Mouse (Mus musculus): ENCODE data around the gene Olfr1160. TPM values are rescaled to one million over a fixed set of nuclear protein-coding genes. Genes with fewer than 3 reads are reported as not detected.
"Not testable (repeated sequence)": the region's sequence is repeated elsewhere in the genome, so short reads cannot be mapped to it uniquely, and the experiment has no call there.

The Olfr1160 gene
- not detected in 2 replicates for polyA plus RNA-seq (2014; fragmentation: Nextera tagmentation; extraction: Ambion mirVana)

GRCm38 (mm10) chr2:88007515-88008318 lies at the start of gene Olfr1160:
Olfr1160 (minus strand) TSS chr2:88008268.
- Histone ChIP-seq H3K4me3 (ENCODE audit: low read depth, low read length) (no peak within 1 kb of the TSS), H3K4me2 (ENCODE audit: low read length) (no peak within 1 kb of the TSS), H3K27me3 (replicated peaks; ENCODE audit: control insufficient read depth, insufficient read depth, low read length) (no peaks in the 10 kb centered on the region), H3K9ac (ENCODE audit: low read length) (no peak within 1 kb of the TSS), H3K9me3 (replicated peaks; ENCODE audit: control insufficient read depth, low read length) (no peaks in the 10 kb centered on the region), H3K36me3 (ENCODE audit: control insufficient read depth, insufficient read depth, low read length) (no peaks in the 10 kb centered on the region), H3K4me1 (ENCODE audit: control insufficient read depth, insufficient read depth, low read length) (no peaks in the 10 kb centered on the region), H3K27ac (ENCODE audit: low read depth, low read length) (no peak within 1 kb of the TSS)
- ATAC-seq (no peak), DNase-seq (ENCODE audit: low spot score) (no peak)

- H3K36me3 ChIP-seq (ENCODE audit: control insufficient read depth, insufficient read depth, low read length), result no peaks in the 10 kb centered on the region
- H3K27ac ChIP-seq (ENCODE audit: low read depth, low read length), result no peak within 1 kb of the TSS
- ATAC-seq (no peak), DNase-seq (ENCODE audit: low spot score) (no peak)
- H3K9me3 ChIP-seq (replicated peaks; ENCODE audit: control insufficient read depth, low read length), result no peaks in the 10 kb centered on the region
- no peak within 1 kb of the TSS for H3K9ac ChIP-seq (ENCODE audit: low read length)
- no peaks in the 10 kb centered on the region for H3K27me3 ChIP-seq (replicated peaks; ENCODE audit: control insufficient read depth, insufficient read depth, low read length)
- H3K4me1 ChIP-seq (ENCODE audit: control insufficient read depth, insufficient read depth, low read length), result no peaks in the 10 kb centered on the region
- H3K4me3 ChIP-seq (ENCODE audit: low read depth, low read length), result no peak within 1 kb of the TSS
- H3K4me2 ChIP-seq (ENCODE audit: low read length), result no peak within 1 kb of the TSS
- WGBS, result 83% methylated on average over 1 of the region's 1 CpGs
These were observed 43.0 kb upstream of the Olfr1160 start, which contains the start of gene Olfr1162 for GRCm38 (mm10) chr2:88051029-88051428. Olfr1162 (minus strand) TSS chr2:88051129.

- Histone ChIP-seq H3K9me3 (replicated peaks; ENCODE audit: control insufficient read depth, low read length) (no peaks in the 10 kb centered on the region), H3K4me1 (ENCODE audit: control insufficient read depth, insufficient read depth, low read length) (no peaks in the 10 kb centered on the region)
- no peak for ATAC-seq
These were observed 29.5 kb upstream of the Olfr1160 start, which contains the start of gene Olfr73 for GRCm38 (mm10) chr2:88037599-88037998. Olfr73 (minus strand) TSS chr2:88037699.

GRCm38 (mm10) chr2:88022474-88022873 lies 14.4 kb upstream of the Olfr1160 start, which contains the start of gene Olfr1161:
Olfr1161 (plus strand) TSS chr2:88022774.
- not testable (repeated sequence) for H3K9me3 ChIP-seq (replicated peaks; ENCODE audit: control insufficient read depth, low read length); H3K4me2 ChIP-seq (ENCODE audit: low read length); H3K4me3 ChIP-seq (ENCODE audit: low read depth, low read length); H3K9ac ChIP-seq (ENCODE audit: low read length); DNase-seq (ENCODE audit: low spot score); H3K27ac ChIP-seq (ENCODE audit: low read depth, low read length); H3K27me3 ChIP-seq (replicated peaks; ENCODE audit: control insufficient read depth, insufficient read depth, low read length); H3K36me3 ChIP-seq (ENCODE audit: control insufficient read depth, insufficient read depth, low read length); ATAC-seq; H3K4me1 ChIP-seq (ENCODE audit: control insufficient read depth, insufficient read depth, low read length)
- WGBS, result 87% methylated on average over 1 of the region's 1 CpGs

More at GRCm38 (mm10) chr2:88037599-88037998, 29.5 kb upstream of the Olfr1160 start, which contains the start of gene Olfr73:
- H3K4me2 ChIP-seq (ENCODE audit: low read length), result no peak within 1 kb of the TSS
- no peak within 1 kb of the TSS for H3K9ac ChIP-seq (ENCODE audit: low read length)
- H3K27me3 ChIP-seq (replicated peaks; ENCODE audit: control insufficient read depth, insufficient read depth, low read length), result no peaks in the 10 kb centered on the region
- H3K27ac ChIP-seq (ENCODE audit: low read depth, low read length), result no peak within 1 kb of the TSS
- H3K36me3 ChIP-seq (ENCODE audit: control insufficient read depth, insufficient read depth, low read length), result no peaks in the 10 kb centered on the region
- no peak for DNase-seq (ENCODE audit: low spot score)
- H3K4me3 ChIP-seq (ENCODE audit: low read depth, low read length), result no peak within 1 kb of the TSS

- H3K4me3 ChIP-seq (ENCODE audit: low read depth, low read length), result no peak within 1 kb of the TSS
- no peak within 1 kb of the TSS for H3K4me2 ChIP-seq (ENCODE audit: low read length)
- H3K36me3 ChIP-seq (ENCODE audit: control insufficient read depth, insufficient read depth, low read length), result no peaks in the 10 kb centered on the region
- no peak for DNase-seq (ENCODE audit: low spot score)
- no peak for ATAC-seq
- H3K9me3 ChIP-seq (replicated peaks; ENCODE audit: control insufficient read depth, low read length), result no peaks in the 10 kb centered on the region
- H3K9ac ChIP-seq (ENCODE audit: low read length), result no peak within 1 kb of the TSS
- H3K4me1 ChIP-seq (ENCODE audit: control insufficient read depth, insufficient read depth, low read length), result no peaks in the 10 kb centered on the region
- H3K27me3 ChIP-seq (replicated peaks; ENCODE audit: control insufficient read depth, insufficient read depth, low read length), result no peaks in the 10 kb centered on the region
- no peak within 1 kb of the TSS for H3K27ac ChIP-seq (ENCODE audit: low read depth, low read length)
These were observed 18.3 kb downstream of the Olfr1160 start, which contains the start of gene Olfr1158 for GRCm38 (mm10) chr2:87989813-87990212. Olfr1158 (plus strand) TSS chr2:87990113.

GRCm38 (mm10) chr2:87974563-87974962 lies 33.5 kb downstream of the Olfr1160 start, which contains the start of gene Olfr74:
Olfr74 (minus strand) TSS chr2:87974663.
- H3K4me1 ChIP-seq (ENCODE audit: control insufficient read depth, insufficient read depth, low read length), result no peaks in the 10 kb centered on the region
- H3K4me3 ChIP-seq (ENCODE audit: low read depth, low read length), result no peak within 1 kb of the TSS
- no peak within 1 kb of the TSS for H3K27ac ChIP-seq (ENCODE audit: low read depth, low read length)
- DNase-seq (ENCODE audit: low spot score) (no peak), ATAC-seq (no peak)
- H3K36me3 ChIP-seq (ENCODE audit: control insufficient read depth, insufficient read depth, low read length), result no peaks in the 10 kb centered on the region
- no peak within 1 kb of the TSS for H3K4me2 ChIP-seq (ENCODE audit: low read length)
- no peaks in the 10 kb centered on the region for H3K9me3 ChIP-seq (replicated peaks; ENCODE audit: control insufficient read depth, low read length)
- no peak within 1 kb of the TSS for H3K9ac ChIP-seq (ENCODE audit: low read length)
- WGBS, result 82% methylated on average over 3 of the region's 3 CpGs
- no peaks in the 10 kb centered on the region for H3K27me3 ChIP-seq (replicated peaks; ENCODE audit: control insufficient read depth, insufficient read depth, low read length)

GRCm38 (mm10) chr2:87968199-87968598 lies 39.9 kb downstream of the Olfr1160 start, which contains the start of gene Olfr1157:
Olfr1157 (minus strand) TSS chr2:87968299.
- Histone ChIP-seq H3K9me3 (replicated peaks; ENCODE audit: control insufficient read depth, low read length) (no peaks in the 10 kb centered on the region), H3K36me3 (ENCODE audit: control insufficient read depth, insufficient read depth, low read length) (no peaks in the 10 kb centered on the region), H3K4me1 (ENCODE audit: control insufficient read depth, insufficient read depth, low read length) (no peaks in the 10 kb centered on the region), H3K9ac (ENCODE audit: low read length) (no peak within 1 kb of the TSS), H3K4me2 (ENCODE audit: low read length) (no peak within 1 kb of the TSS), H3K4me3 (ENCODE audit: low read depth, low read length) (no peak within 1 kb of the TSS), H3K27ac (ENCODE audit: low read depth, low read length) (no peak within 1 kb of the TSS), H3K27me3 (replicated peaks; ENCODE audit: control insufficient read depth, insufficient read depth, low read length) (no peaks in the 10 kb centered on the region)
- ATAC-seq (no peak), DNase-seq (ENCODE audit: low spot score) (no peak)
- 96% methylated on average over 4 of the region's 4 CpGs for WGBS

GRCm38 (mm10) chr2:87953000-87953399 lies 55.1 kb downstream of the Olfr1160 start, which contains the start of gene Olfr1156:
Olfr1156 (minus strand) TSS chr2:87953100.
- Histone ChIP-seq H3K36me3 (ENCODE audit: control insufficient read depth, insufficient read depth, low read length) (no peaks in the 10 kb centered on the region), H3K4me3 (ENCODE audit: low read depth, low read length) (no peak within 1 kb of the TSS), H3K9ac (ENCODE audit: low read length) (no peak within 1 kb of the TSS), H3K9me3 (replicated peaks; ENCODE audit: control insufficient read depth, low read length) (no peaks in the 10 kb centered on the region), H3K27ac (ENCODE audit: low read depth, low read length) (no peak within 1 kb of the TSS), H3K4me1 (ENCODE audit: control insufficient read depth, insufficient read depth, low read length) (no peaks in the 10 kb centered on the region), H3K27me3 (replicated peaks; ENCODE audit: control insufficient read depth, insufficient read depth, low read length) (no peaks in the 10 kb centered on the region), H3K4me2 (ENCODE audit: low read length) (no peak within 1 kb of the TSS)
- ATAC-seq (no peak), DNase-seq (ENCODE audit: low spot score) (no peak)
